Mouse (Mus musculus): ENCODE results near the gene Fignl1.
A peak's percentile ranks its signal among the peaks of the same experiment; 100 is the strongest.

The Fignl1 gene

DNA sequence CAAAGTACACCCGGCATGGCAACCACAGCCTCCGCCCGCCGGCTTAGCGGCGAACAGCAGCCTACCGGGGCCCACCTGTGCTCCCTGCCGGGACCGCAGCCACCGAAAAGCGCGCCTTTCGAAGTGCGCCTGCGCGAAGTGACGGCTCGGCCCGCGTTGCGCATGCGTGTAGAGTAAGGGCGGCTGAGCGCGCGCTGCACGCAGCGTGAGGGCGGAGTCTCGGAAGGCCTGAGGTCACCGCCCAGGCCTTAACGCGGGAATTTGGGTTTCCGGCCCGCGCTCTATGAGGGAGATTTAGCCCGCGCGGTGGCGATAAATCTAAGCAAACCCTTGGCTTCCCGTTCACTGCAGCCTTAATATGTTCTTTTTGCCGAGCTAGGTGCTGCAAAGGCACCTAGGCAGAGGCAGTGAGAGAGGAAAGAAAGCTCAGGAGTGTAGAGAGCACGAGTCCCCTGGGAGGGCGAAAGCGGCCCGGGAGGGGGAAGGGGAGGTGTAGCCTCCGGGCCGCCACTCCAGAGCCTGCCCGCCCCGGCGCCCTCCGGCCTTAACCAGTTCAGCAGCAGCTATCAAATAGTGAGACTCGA is at the start of gene Fignl1:
Gene Fignl1 (minus strand): TSS at position 143 of the 584 bp plus-strand sequence.
- DNase-seq = peak; percentile 99

- DNase-seq = peak; percentile 67
Measured at GRCm38 (mm10) chr11:11856959-11857358, 48.2 kb upstream of the Fignl1 start.

- DNase-seq = peak; percentile 62
Measured at GRCm38 (mm10) chr11:11855685-11856131, 46.9 kb upstream of the Fignl1 start.

GRCm38 (mm10) chr11:11855061-11855672 is 46.4 kb upstream of the Fignl1 start:
- peak; percentile 82 for DNase-seq

- peak; percentile 85 for DNase-seq
Measured at GRCm38 (mm10) chr11:11853731-11854461, 45.1 kb upstream of the Fignl1 start.

DNA sequence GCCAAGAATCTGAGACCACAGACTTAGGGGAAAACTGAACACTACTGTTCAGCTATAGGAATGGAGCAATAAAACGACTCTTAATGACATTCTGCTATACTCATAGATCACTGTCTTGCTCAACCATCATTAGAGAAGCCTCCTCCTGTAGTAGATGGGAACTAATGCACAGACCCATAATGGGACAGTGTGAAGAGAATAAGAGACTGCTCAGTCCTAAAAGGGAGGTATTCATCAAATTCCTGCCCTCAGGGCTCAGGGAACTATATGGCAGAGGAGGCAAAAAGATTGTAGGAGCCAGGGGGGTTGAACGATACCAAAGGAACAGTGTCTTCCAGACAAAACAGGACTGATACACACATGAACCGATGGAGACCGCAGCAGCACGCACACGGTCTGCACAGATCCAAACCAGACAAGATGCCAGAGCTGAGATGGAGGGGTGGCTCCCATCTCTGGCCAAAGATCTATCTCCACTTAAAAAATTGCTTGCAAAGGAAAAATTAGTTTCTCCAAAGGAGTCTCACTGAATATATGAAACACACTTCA is 43.3 kb upstream of the Fignl1 start:
- DNase-seq = peak; percentile 60

- peak; percentile 68 for DNase-seq
Measured at GRCm38 (mm10) chr11:11850476-11851267, 41.9 kb upstream of the Fignl1 start.

- DNase-seq = no peak
Measured at GRCm38 (mm10) chr11:11849513-11850311, 41.0 kb upstream of the Fignl1 start.

GRCm38 (mm10) chr11:11848467-11848866 is 39.7 kb upstream of the Fignl1 start:
- no peak for DNase-seq

DNA sequence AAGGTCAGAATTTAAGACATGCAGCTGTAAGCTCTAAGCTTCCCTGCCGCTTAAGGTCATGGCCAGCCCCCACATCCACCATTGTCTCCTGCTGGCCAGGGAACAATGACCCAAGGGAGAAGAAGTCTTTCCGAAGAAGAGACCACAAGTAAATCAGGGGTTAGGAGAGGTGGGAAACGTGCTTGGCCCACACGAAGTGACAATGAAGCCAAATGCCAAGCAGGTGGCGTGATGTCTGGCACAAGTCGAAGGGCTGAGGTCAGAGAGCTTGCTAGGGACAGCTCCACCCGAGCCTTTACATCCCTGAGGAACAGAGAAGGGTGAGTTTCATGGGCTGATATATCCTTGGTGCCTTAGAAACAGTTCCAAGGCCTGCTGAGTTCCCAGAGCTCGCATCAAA is 36.3 kb upstream of the Fignl1 start:
- DNase-seq = peak; percentile 95

DNA sequence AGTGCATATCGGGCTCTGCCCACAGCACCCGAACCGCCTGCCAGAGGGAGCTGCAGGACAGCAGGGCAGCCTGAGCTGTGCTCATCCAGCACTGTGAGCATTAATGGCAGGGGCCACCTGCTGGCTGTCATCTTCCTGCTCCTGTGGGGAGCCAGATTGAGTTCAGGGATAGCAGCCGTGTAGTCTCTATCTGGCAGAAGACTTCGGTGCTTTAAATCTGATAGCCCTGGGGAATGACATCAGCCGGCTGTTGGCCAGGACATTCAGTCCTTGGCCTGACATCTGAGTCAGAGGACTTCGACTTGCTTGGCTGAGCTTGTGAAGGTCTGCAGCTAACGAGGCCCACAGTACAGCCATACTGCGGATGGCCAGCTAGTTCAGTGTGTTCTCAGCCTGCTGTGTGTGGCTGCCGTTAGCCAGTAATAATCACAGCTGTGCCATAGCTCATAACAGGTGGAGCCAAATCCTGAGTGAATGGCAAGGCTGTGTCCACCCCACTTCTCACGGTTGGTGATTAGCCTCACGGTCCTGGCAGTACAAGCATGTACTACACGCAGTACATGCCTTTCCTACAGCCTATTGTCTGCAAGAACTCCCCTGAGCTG is 35.7 kb upstream of the Fignl1 start:
- DNase-seq = peak; percentile 99

DNA sequence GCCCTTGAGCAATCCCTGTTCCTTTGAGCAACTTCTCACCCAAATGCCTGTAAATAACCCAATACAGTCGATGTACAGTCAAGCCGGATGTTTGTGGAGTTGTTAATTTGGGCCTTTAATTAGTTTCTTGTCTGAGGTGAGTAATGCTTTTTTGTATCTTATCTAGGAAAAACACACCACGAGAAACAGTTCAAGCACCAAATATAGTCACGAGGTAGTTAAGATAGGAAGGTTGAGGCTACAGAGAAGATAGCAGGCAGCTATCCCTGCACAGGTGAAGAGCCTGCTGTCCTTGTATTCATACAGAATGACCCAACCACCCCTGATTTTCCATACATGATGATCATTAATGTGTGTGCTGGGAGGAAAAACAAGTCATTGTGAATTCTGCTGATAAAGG is 32.8 kb upstream of the Fignl1 start:
- DNase-seq = no peak

DNA sequence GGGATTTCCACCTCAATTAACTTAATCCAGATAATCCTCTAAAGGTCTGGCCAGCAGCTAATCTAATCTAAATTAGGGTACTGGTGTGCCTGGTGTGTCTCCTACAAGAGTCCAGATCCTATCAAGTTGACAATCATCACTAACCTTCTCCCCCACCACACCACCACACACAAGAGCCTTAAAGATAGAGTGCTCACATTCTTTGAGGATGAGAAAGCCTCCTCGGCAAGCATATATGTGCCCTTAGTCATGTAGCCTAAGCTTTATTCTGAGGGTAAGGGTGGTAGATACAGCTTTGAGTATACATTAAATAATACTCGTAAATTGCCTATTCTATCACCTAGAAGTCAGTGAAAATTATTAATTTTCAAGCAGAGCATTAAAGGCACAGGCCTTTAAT is 32.0 kb upstream of the Fignl1 start:
- peak; percentile 19 for DNase-seq

DNA sequence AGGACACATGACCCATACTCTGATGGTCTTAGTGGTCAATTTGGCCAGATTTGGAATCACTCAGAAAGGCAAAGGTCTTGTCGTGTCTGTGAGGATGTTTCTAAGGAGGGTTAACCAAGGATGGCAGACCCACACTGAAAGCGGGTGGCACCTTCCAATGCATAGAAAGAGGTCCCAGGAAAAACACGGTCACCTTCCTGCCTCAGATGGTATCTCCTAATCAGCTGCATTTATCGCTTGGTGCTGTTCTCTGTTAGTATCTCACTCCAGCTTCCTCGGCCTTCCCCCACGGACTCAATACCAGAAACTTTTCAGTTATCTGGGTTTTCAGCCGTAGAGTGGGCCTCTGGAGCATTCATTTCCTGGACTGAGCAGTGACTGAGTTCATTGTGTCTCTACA is 31.1 kb upstream of the Fignl1 start:
- DNase-seq = peak; percentile 61

DNA sequence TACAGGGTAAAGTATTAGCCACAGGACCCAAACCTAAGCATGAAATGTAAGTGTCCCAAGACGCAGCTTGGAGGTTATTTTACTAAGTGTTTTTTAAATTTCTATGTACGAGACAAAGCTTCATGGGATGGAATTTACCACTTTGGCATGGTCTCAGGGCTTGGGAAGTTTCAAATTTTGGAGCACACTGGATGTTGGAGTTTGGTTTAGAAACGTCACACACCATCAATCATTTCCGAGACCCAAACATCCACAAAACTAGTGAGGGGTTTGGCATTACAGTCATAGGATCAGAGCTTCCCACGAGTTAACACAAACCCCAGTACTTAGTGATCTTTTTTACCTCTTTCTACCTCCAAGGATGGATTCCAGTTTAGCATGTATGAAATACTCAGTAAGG is 28.6 kb upstream of the Fignl1 start:
- DNase-seq = no peak

GRCm38 (mm10) chr11:11836713-11837370 is 28.1 kb upstream of the Fignl1 start:
- DNase-seq = peak; percentile 96

DNA sequence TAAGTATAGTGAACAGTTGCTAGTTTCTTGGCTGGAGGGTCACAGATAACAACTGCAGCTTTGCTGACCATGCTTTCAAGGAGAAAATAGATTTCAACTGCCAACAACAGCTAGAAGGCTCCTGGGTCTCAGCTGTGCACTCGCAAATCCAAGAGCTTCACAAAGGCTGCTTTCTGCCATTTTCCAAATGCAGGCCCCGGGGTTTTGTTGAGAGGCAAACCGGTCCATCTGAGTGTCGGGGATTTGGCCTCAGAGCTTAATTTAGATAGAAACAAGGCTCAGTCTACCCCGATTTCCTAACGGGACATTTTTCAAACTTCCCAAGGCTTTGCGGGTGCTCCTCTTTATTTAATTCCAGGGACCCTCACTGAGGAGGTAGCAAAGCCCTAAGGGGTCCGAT is 27.5 kb upstream of the Fignl1 start:
- DNase-seq = peak; percentile 85

- DNase-seq = peak; percentile 14
Measured at GRCm38 (mm10) chr11:11835791-11836190, 27.0 kb upstream of the Fignl1 start.

GRCm38 (mm10) chr11:11835361-11835760 is 26.6 kb upstream of the Fignl1 start:
- peak; percentile 76 for DNase-seq

GRCm38 (mm10) chr11:11833100-11833499 is 24.3 kb upstream of the Fignl1 start:
- no peak for DNase-seq

DNA sequence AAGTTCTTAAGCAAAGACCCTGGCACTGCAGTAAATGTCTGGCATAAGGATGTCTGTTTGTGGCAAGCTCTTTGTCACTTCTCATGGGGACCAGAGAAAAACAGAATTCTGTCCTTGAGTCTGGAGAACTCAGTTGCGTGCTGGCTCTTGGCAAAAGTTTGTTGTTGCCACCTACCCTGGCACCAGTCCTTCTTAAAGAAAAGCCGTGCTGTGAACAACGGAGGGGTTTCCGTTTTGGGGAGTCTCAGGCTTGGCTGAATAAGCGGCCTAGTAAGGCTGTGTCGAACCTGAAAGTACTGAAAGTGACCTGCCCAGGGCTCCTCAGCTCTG is 24.0 kb upstream of the Fignl1 start:
- no peak for DNase-seq
